Mouse (Mus musculus) ES-Bruce4 (cell line): ENCODE data around the gene Map3k5.

ENCODE experiments used
- CTCF ChIP-seq: IDR thresholded peaks from one replicate; pipeline ENCODE4 v1.8.1; 2011; ENCODE audit warnings: low read depth, low read length
- EP300 ChIP-seq: IDR thresholded peaks from 2 replicates; pipeline ENCODE4 v1.6.1; 2011; ENCODE audit warnings: low read depth, low read length; ENCODE audit not compliant: insufficient read depth
- POLR2A ChIP-seq: IDR thresholded peaks from one replicate; pipeline ENCODE4 v1.8.1; 2011; ENCODE audit warnings: low read length; ENCODE audit not compliant: insufficient read depth

- TF ChIP-seq EP300 (no peak), CTCF (no peak), POLR2A (no peak)
Measured at GRCm38 (mm10) chr10:19886249-19886648, 48.0 kb upstream of the Map3k5 start.
